Mouse (Mus musculus): ENCODE measurements around the gene Pax2. TPM values are rescaled to one million over a fixed set of nuclear protein-coding genes. Genes with fewer than 3 reads are reported as not detected.

Gene Pax2
- polyA plus RNA-seq, 1 experiment from 2014 or later, result 0.07 TPM

DNA sequence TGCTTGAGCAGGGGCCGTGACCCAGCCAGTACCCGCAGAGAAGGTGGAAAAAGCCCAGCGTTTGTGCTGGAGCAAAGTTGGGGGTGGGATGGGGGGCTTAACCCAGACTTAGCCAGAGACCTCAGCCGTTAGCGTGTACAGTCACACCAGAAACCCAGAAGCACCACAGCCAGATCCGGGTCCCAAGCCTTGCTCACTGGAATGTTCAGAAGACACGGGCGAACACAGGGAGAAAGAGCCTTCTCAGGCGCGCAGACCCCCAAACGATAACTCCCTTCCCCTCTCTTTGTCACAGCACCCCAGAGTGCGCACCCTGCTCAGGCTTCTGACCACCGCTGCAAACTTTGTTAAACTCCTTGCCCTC lies 14.1 kb upstream of the Pax2 start:
- H3K4me3 ChIP-seq (ENCODE audit: low read depth, low read length), result peak overlapping the region; percentile 30
- no peaks in the 10 kb centered on the region for H3K36me3 ChIP-seq (ENCODE audit: insufficient read depth)
- peak overlapping the region; percentile 28; the same call in 1 of the 2 replicates for H3K9ac ChIP-seq
- WGBS, result 3% methylated on average over 13 of the region's 13 CpGs
- H3K27me3 ChIP-seq (ENCODE audit: insufficient read depth, low read length), result peaks cover 85% of the 10 kb centered on the region
- ATAC-seq (ENCODE audit: insufficient read depth) (no peak), DNase-seq (no peak)
- no peak overlapping the region for H3K27ac ChIP-seq (ENCODE audit: low read depth)
- 0 out of 2 replicates have a peak, but pooled peaks cover 3% of the 10 kb centered on the region for H3K4me1 ChIP-seq (ENCODE audit: insufficient read depth)
- no peaks in the 10 kb centered on the region for H3K9me3 ChIP-seq (ENCODE audit: low read depth, low read length)
- peak overlapping the region; percentile 62 for H3K4me2 ChIP-seq
- no peak for TF ChIP-seq CTCF (IDR thresholded peaks at IDR 0.05; ENCODE audit: low read depth)

DNA sequence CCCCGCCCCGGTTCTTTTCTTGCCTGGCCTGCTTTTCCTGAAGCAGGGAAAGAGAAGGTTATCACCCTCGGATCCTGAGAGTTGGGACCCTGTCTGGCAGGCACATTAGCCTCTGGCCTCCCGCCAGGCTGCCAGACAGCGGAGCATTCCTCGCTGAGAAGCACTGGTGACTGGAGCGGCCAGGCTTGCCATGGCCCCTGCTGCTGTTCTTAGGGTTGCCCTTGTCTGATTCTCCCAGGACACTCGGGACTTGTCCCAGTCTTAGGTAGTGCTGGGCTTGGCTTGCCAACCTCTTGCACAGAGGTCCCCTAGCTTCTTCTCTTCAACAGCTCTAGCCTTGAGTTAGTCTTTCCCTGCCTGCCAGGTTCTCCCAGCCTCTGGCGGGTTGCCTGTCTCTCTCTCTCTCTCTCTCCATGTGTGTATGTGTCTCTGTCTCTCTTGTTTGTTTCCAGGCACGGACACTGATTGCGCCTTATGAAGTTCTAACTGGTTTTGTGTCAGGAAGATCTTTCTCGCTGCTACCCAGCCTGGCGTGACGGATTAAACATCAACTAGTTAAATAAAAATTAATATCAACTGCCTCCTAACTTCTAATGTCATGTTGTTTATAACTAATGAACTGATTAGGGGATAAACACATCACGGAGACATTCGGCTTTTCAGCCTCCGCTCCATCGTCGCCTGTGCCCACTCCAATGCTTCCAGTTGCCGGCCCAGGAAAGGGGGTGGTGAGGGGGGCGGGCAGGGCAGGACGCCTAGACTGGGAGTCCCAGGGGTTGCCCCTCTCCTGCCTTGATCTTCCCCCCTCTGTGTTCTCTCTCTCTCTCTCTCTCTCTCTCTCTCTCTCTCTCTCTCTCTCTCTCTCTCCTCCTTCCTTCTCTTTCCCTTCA lies 13.5 kb upstream of the Pax2 start:
- 0 out of 2 replicates have a peak, but pooled peaks cover 3% of the 10 kb centered on the region for H3K4me1 ChIP-seq (ENCODE audit: insufficient read depth)
- no peaks in the 10 kb centered on the region for H3K36me3 ChIP-seq (ENCODE audit: insufficient read depth)
- peaks cover 85% of the 10 kb centered on the region for H3K27me3 ChIP-seq (ENCODE audit: insufficient read depth, low read length)
- peak; percentile 72 for DNase-seq
- no peaks in the 10 kb centered on the region for H3K9me3 ChIP-seq (ENCODE audit: low read depth, low read length)
- peak overlapping the region; percentile 30; the same call in 1 of the 2 replicates for H3K4me3 ChIP-seq (ENCODE audit: low read depth, low read length)
- no peak overlapping the region for H3K27ac ChIP-seq (ENCODE audit: low read depth)
- no peak for ATAC-seq (ENCODE audit: insufficient read depth)
- 3% methylated on average over 22 of the region's 22 CpGs for WGBS
- no peak for TF ChIP-seq CTCF (IDR thresholded peaks at IDR 0.05; ENCODE audit: low read depth)
- H3K4me2 ChIP-seq, result peak overlapping the region; percentile 62
- H3K9ac ChIP-seq, result peak overlapping the region; percentile 28; the same call in 1 of the 2 replicates

DNA sequence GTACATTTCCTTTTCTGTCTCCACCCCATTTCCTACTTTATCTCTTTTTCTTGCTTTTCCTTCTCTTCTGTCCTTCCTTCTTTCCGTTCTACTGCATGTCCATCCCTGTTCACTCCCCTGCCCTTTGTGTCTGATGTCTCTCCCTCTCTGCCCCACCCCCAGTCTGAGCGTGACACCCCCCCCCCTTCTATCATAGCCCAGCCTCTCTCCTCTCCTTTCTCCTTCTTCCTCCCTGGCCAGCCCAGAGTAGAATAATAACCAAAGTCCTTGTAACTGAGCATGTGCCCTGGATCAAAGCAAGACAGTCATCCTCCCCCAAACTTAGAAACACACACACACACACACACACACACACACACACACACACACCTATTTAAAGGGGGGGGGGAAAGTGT lies 12.8 kb upstream of the Pax2 start:
- no peak for TF ChIP-seq CTCF (IDR thresholded peaks at IDR 0.05; ENCODE audit: low read depth)
- Histone ChIP-seq H3K4me3 (ENCODE audit: low read depth, low read length) (no peak overlapping the region), H3K9me3 (ENCODE audit: low read depth, low read length) (no peaks in the 10 kb centered on the region), H3K4me1 (ENCODE audit: insufficient read depth) (0 out of 2 replicates have a peak, but pooled peaks cover 3% of the 10 kb centered on the region), H3K9ac (no peak overlapping the region), H3K27me3 (ENCODE audit: insufficient read depth, low read length) (peaks cover 88% of the 10 kb centered on the region), H3K27ac (ENCODE audit: low read depth) (no peak overlapping the region), H3K36me3 (ENCODE audit: insufficient read depth) (no peaks in the 10 kb centered on the region), H3K4me2 (no peak overlapping the region)
- DNase-seq (no peak), ATAC-seq (ENCODE audit: insufficient read depth) (no peak)
- 0% methylated on average over 2 of the region's 2 CpGs for WGBS

DNA sequence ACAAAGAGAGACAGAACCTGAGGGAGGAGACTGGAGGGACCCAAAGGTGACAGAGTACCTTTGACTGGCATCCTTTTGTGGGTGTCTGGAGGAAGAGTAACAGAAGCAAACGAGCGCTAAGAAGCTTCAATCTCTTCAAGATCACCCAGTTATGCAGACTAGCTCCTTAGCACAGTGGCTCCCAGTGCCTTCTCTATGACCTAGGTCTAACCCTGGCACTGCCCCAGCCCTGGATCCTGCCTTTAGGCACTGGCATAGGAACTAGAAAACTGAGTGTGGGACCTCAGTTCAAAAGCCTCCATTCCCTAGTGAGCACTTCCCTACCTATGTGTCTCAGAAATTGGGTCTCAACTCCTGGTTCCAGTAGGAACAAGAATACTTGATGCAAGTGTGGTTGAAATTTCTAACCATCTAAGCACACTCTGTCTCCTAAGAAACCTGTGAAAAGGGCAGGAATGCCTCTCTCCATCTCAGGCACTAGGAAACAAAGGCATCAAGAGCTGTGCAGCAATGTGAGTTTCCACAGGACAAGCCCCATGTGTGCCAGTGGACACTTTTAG lies 11.8 kb upstream of the Pax2 start:
- DNase-seq (no peak), ATAC-seq (ENCODE audit: insufficient read depth) (no peak)
- H3K4me2 ChIP-seq, result no peak overlapping the region
- no peaks in the 10 kb centered on the region for H3K9me3 ChIP-seq (ENCODE audit: low read depth, low read length)
- H3K36me3 ChIP-seq (ENCODE audit: insufficient read depth), result no peaks in the 10 kb centered on the region
- no peak overlapping the region for H3K27ac ChIP-seq (ENCODE audit: low read depth)
- no peak overlapping the region for H3K4me3 ChIP-seq (ENCODE audit: low read depth, low read length)
- 11% methylated on average over 2 of the region's 2 CpGs for WGBS
- peaks cover 98% of the 10 kb centered on the region for H3K27me3 ChIP-seq (ENCODE audit: insufficient read depth, low read length)
- 0 out of 2 replicates have a peak, but pooled peaks cover 3% of the 10 kb centered on the region for H3K4me1 ChIP-seq (ENCODE audit: insufficient read depth)
- no peak overlapping the region for H3K9ac ChIP-seq
- no peak for TF ChIP-seq CTCF (IDR thresholded peaks at IDR 0.05; ENCODE audit: low read depth)

DNA sequence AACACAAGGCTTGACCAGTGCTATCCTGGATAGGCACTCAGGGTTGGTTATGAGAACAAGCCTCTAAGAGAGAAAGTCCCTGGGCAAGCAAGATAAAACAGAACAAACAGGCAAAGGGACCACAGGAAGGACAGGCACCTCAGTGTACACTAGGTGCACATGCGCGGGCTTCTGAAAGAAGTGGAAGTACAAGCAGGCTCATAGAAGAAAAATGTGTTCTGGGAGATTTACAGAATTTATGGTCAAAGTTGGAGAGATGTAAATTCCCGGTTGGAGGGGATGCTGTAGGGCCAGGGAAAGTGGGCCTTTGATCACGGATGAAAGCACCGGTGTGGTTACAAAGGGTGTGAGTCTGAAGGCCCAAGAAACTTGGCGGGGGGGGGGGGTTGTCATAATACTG lies 10.1 kb upstream of the Pax2 start:
- no peak for TF ChIP-seq CTCF (IDR thresholded peaks at IDR 0.05; ENCODE audit: low read depth)
- no peaks in the 10 kb centered on the region for H3K36me3 ChIP-seq (ENCODE audit: insufficient read depth)
- H3K4me1 ChIP-seq (ENCODE audit: insufficient read depth), result 0 out of 2 replicates have a peak, but pooled peaks cover 3% of the 10 kb centered on the region
- no peak for ATAC-seq (ENCODE audit: insufficient read depth)
- peaks cover 98% of the 10 kb centered on the region for H3K27me3 ChIP-seq (ENCODE audit: insufficient read depth, low read length)
- H3K9ac ChIP-seq, result no peak overlapping the region
- no peak overlapping the region for H3K4me2 ChIP-seq
- WGBS, result 2% methylated on average over 6 of the region's 6 CpGs
- no peak overlapping the region for H3K27ac ChIP-seq (ENCODE audit: low read depth)
- no peak for DNase-seq
- H3K4me3 ChIP-seq (ENCODE audit: low read depth, low read length), result no peak overlapping the region
- no peaks in the 10 kb centered on the region for H3K9me3 ChIP-seq (ENCODE audit: low read depth, low read length)

DNA sequence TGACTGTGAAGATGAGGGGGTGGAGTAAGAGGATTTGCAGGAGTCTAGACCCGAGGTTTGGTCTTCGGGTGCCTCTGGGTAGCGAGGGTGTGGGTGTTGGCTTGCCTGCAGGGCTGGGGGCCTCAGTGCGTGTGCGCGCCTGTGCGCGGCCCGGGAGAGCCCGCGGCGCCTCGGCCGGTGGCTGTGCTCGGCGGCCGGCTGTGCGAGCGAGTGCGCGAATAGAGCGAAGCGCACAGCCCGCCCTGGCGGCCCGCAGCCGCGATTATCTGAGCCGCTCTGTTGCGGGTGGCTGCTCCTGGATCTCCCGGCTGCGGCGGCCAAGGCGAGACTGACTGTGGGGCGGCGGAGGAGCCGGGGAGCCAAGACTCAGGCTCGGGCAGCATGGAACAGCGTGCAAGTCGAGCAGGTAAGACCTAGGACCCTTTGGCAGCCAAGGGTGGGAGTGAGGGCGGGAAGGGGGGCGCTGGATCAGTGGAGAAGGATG lies 9.3 kb upstream of the Pax2 start:
- peak; percentile 52; the same call in 1 of the 2 replicates for ATAC-seq (ENCODE audit: insufficient read depth)
- H3K27ac ChIP-seq (ENCODE audit: low read depth), result no peak overlapping the region

DNA sequence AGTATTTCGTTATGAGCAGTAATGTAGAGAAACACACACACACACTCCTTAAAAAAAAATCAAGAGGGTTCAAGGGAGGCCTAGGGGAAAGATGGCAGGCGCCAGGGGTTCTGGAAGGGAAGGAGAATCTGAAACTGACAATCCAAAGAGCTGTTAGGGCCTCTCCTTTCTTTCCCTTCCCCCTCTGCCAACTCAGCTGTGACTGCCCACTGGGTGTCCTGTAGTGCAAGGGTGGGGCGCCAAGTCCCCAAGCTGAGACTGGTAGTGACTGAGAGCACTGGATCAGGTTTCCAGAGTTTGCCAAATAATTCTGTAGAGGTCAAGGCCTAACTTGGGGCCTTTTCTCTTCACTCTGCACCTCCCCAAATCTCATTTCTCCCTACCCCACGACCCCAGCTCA lies 8.4 kb upstream of the Pax2 start:
- DNase-seq (no peak), ATAC-seq (ENCODE audit: insufficient read depth) (no peak)
- H3K27ac ChIP-seq (ENCODE audit: low read depth), result no peak overlapping the region
- TF ChIP-seq CTCF (IDR thresholded peaks at IDR 0.05; ENCODE audit: low read depth), result no peak
- H3K4me1 ChIP-seq (ENCODE audit: insufficient read depth), result no peaks in the 10 kb centered on the region
- 8% methylated on average over 4 of the region's 4 CpGs for WGBS
- no peaks in the 10 kb centered on the region for H3K36me3 ChIP-seq (ENCODE audit: insufficient read depth)
- H3K9ac ChIP-seq, result no peak overlapping the region
- no peaks in the 10 kb centered on the region for H3K9me3 ChIP-seq (ENCODE audit: low read depth, low read length)
- no peak overlapping the region for H3K4me3 ChIP-seq (ENCODE audit: low read depth, low read length)
- peaks cover 99% of the 10 kb centered on the region for H3K27me3 ChIP-seq (ENCODE audit: insufficient read depth, low read length)
- H3K4me2 ChIP-seq, result no peak overlapping the region

More for the DNA sequence above, 9.3 kb upstream of the Pax2 start:
- no peaks in the 10 kb centered on the region for H3K9me3 ChIP-seq (ENCODE audit: low read depth, low read length)
- H3K4me2 ChIP-seq, result peak overlapping the region; percentile 52
- WGBS, result under 1% methylated on average over 42 of the region's 42 CpGs
- H3K36me3 ChIP-seq (ENCODE audit: insufficient read depth), result no peaks in the 10 kb centered on the region
- no peak for TF ChIP-seq CTCF (IDR thresholded peaks at IDR 0.05; ENCODE audit: low read depth)
- 0 out of 2 replicates have a peak, but pooled peaks cover 3% of the 10 kb centered on the region for H3K4me1 ChIP-seq (ENCODE audit: insufficient read depth)
- H3K9ac ChIP-seq, result no peak overlapping the region
- H3K27me3 ChIP-seq (ENCODE audit: insufficient read depth, low read length), result peaks cover 98% of the 10 kb centered on the region
- no peak for DNase-seq
- H3K4me3 ChIP-seq (ENCODE audit: low read depth, low read length), result peak overlapping the region; percentile 25
